Mouse (Mus musculus) olfactory bulb, adult 2 months (tissue): ENCODE measurements around the gene Slc17a5.

Source experiments
- CTCF ChIP-seq: fragments of 200-500 bp; IDR thresholded peaks from 2 replicates; pipeline ENCODE4 v1.5.1; 2012; ENCODE audit warnings: low read depth, mild to moderate bottlenecking, low read length, moderate library complexity; ENCODE audit not compliant: insufficient read depth
- POLR2A ChIP-seq: fragments of 200-500 bp; IDR thresholded peaks from 2 replicates; pipeline ENCODE4 v1.6.1; 2012; ENCODE audit warnings: mild to moderate bottlenecking, low read depth, low read length, moderate library complexity; ENCODE audit not compliant: insufficient read depth

DNA sequence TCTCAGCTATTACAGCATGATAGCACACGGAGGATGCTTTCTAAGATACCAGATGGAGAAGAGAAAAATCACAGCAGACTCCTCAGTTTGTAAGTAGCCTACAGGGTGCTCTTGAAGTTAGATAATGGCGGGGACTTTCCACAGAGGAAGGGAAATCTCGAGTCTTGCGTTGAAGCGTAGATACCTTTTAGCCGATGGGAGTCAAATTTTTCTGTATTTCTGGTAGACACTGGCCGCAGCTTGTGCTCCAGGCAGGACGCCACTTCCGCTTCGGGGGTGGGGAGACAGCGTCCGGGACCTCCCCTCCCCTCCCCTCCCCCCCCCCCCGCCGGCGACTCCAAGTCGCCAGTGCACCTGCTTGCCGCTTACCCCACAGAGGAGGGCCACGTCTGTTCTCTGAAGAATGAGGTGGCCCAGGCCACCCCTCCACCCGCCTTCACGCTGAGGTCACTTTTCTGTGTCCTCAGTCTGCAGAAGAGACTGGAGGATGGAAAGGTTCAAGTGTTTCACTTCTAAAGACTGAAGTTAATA, 98.9 kb downstream of the Slc17a5 start, which contains the start of gene Eef1a1:
- TF ChIP-seq POLR2A, result no peak
- TF ChIP-seq CTCF, result no peak
